Mouse (Mus musculus) neural tube, embryonic 11.5 days (tissue): ENCODE measurements around the gene Flywch2. TPM values are rescaled to one million over a fixed set of nuclear protein-coding genes. Genes with fewer than 3 reads are reported as not detected.

ENCODE experiments used
- ATAC-seq: fragments of 200-750 bp; cut with Nextera tagmentation; 2 replicates; pipeline ENCODE4 v1.8.0; 2017; ENCODE audit warnings: moderate number of reproducible peaks, mild to moderate bottlenecking, moderate TSS enrichment, moderate library complexity; ENCODE audit not compliant: insufficient read depth, low FRiP score, low TSS enrichment
- DNase-seq: peaks from one replicate; pipeline ENCODE4 v3.0.0-alpha.2; 2015; ENCODE audit warnings: low spot score
- H3K27ac ChIP-seq: fragments of 300-500 bp; sonication (generic); 2 replicates; pipeline ENCODE4 v1.5.1; 2014; ENCODE audit warnings: low read depth, mild to moderate bottlenecking, low read length
- H3K27me3 ChIP-seq: fragments of 300-500 bp; sonication (generic); 2 replicates; pipeline ENCODE4 v1.6.1; 2014; ENCODE audit warnings: mild to moderate bottlenecking, low read length, mixed read lengths; ENCODE audit not compliant: control insufficient read depth, insufficient read depth
- H3K36me3 ChIP-seq: fragments of 300-500 bp; sonication (generic); 2 replicates; pipeline ENCODE4 v1.6.1; 2014; ENCODE audit warnings: mild to moderate bottlenecking, low read length, moderate library complexity, mixed read lengths; ENCODE audit not compliant: control insufficient read depth, insufficient read depth
- H3K4me1 ChIP-seq: fragments of 300-500 bp; sonication (generic); 2 replicates; pipeline ENCODE4 v1.6.1; 2014; ENCODE audit warnings: low read length, mixed read lengths; ENCODE audit not compliant: control insufficient read depth, insufficient read depth
- H3K4me2 ChIP-seq: fragments of 300-500 bp; sonication (generic); 2 replicates; pipeline ENCODE4 v1.6.1; 2014; ENCODE audit warnings: low read depth, mild to moderate bottlenecking, moderate library complexity
- H3K4me3 ChIP-seq: fragments of 300-500 bp; sonication (generic); 2 replicates; pipeline ENCODE4 v1.5.1; 2014; ENCODE audit warnings: low read depth, low read length
- H3K9ac ChIP-seq: fragments of 300-500 bp; sonication (generic); 2 replicates; pipeline ENCODE4 v1.6.1; 2014; ENCODE audit warnings: mild to moderate bottlenecking, low read length
- H3K9me3 ChIP-seq: fragments of 300-500 bp; sonication (generic); 2 replicates; pipeline ENCODE4 v1.6.1; 2016; ENCODE audit warnings: low read length; ENCODE audit not compliant: control insufficient read depth
- WGBS: fragments of 180-500 bp; shearing (Covaris S2); extraction: QIAGEN DNeasy Blood & Tissue Kit; methylation state at CpG from one replicate; pipeline ENCODE4 v1.1.7; 2014; 5-methylcytosine and 5-hydroxymethylcytosine counted together
- microRNA-seq: library from miRNA; unstranded; fragments of <30 nt; microRNA quantifications from one replicate; pipeline ENCODE4, GENCODE M21; 2016
- polyA plus RNA-seq: library from polyadenylated mRNA; unstranded; fragments of >200 nt; fragmentation: Nextera tagmentation; extraction: Ambion mirVana; gene quantifications from 2 replicates; pipeline ENCODE4 v1.2.1, GENCODE M21; 2014

The Flywch2 gene
- polyA plus RNA-seq, 1 experiment from 2014 or later: 29.1 TPM

GRCm38 (mm10) chr17:23737493-23738445 is 48.1 kb downstream of the Flywch2 start:
- ATAC-seq: no peak
- Histone ChIP-seq H3K4me1 (peaks cover 12% of the 10 kb centered on the region), H3K27ac (no peak overlapping the region), H3K27me3 (peaks cover 29% of the 10 kb centered on the region), H3K36me3 (no peaks in the 10 kb centered on the region; the same call in 1 of the 2 replicates), H3K4me2 (peak overlapping the region; percentile 87), H3K9me3 (no peaks in the 10 kb centered on the region), H3K9ac (no peak overlapping the region), H3K4me3 (no peak overlapping the region)
- no peak for DNase-seq
- WGBS: 60% methylated on average over 15 of the region's 15 CpGs

DNA sequence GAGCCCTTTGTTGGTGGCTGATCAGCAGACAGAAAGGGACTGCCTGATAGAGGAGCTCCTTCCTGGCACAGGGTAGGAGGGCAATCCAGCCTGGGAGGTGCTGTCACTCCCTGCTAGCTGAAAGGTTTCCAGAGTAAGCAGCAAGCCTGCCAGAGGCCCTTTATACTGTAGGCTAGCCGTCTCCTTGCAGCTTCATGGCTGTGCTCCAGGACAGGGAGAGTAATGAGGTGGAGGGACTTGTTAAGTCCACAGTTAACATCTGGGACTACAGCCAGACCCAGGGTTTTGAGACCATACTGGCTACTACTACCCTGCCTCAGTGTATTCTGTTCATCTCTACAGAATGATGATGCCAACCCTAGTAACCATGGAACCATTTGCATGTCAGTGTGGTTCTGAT is 51.5 kb downstream of the Flywch2 start:
- H3K27me3 ChIP-seq: peaks cover 6% of the 10 kb centered on the region; the same call in 1 of the 2 replicates
- H3K27ac ChIP-seq: no peak overlapping the region
- no peak overlapping the region for H3K9ac ChIP-seq
- no peak overlapping the region for H3K4me3 ChIP-seq
- ATAC-seq (no peak), DNase-seq (no peak)
- WGBS: 88% methylated on average over 1 of the region's 1 CpGs
- no peak overlapping the region for H3K4me2 ChIP-seq
- no peaks in the 10 kb centered on the region; the same call in 1 of the 2 replicates for H3K36me3 ChIP-seq
- peaks cover 6% of the 10 kb centered on the region for H3K4me1 ChIP-seq
- no peaks in the 10 kb centered on the region for H3K9me3 ChIP-seq

DNA sequence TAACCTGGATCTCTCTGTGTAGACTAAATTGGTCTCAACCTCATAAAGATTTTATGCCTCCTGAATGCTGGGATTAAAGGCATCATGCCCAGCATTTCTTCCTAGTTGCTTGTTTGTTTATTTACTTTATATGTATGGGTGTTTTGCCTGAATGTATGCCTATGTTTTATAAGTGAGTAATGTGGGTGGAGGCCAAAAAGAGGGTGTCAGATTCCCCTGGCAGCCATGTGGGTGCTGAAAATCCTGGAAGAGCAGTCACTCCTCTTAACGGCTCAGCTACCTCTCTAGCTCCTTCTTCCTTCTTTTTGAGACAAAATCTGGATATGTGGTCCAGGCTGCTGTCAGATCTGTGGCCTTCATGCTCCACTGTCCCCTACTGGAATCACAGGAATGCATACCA is 55.4 kb downstream of the Flywch2 start:
- ATAC-seq (no peak), DNase-seq (no peak)
- H3K9me3 ChIP-seq: no peaks in the 10 kb centered on the region

More for the DNA sequence above, 55.4 kb downstream of the Flywch2 start:
- Histone ChIP-seq H3K4me1 (peaks cover 2% of the 10 kb centered on the region; the same call in 1 of the 2 replicates), H3K4me2 (no peak overlapping the region), H3K27ac (no peak overlapping the region), H3K9ac (no peak overlapping the region), H3K36me3 (no peaks in the 10 kb centered on the region; the same call in 1 of the 2 replicates), H3K4me3 (no peak overlapping the region), H3K27me3 (no peaks in the 10 kb centered on the region)
- 79% methylated on average over 1 of the region's 1 CpGs for WGBS

Small RNA genes within 50 kb of the gene (microRNA-seq; reads per million reads assigned to microRNA genes)
- 1.3 reads per million for gene Mir5125

Other genes starting within 250 kb of the Flywch2 start
- gene Zfp213, start 221.8 kb downstream of the Flywch2 start, polyA plus RNA-seq: 23.4 and 24.3 TPM in 2 replicates
- 19.7 and 20.3 TPM in 2 replicates for gene Zfp13, start 186.6 kb downstream of the Flywch2 start, polyA plus RNA-seq
- gene Zscan10, start 185.2 kb downstream of the Flywch2 start, polyA plus RNA-seq: 0.91 TPM in 1 of 2 replicates, not detected in the other
- 0.85 and 0.94 TPM in 2 replicates for gene Mmp25, start 140.8 kb downstream of the Flywch2 start, polyA plus RNA-seq
- 0.54 TPM in 1 of 2 replicates, not detected in the other for gene Bicdl2, start 125.6 kb downstream of the Flywch2 start, polyA plus RNA-seq
- gene Hcfc1r1, start 112.5 kb downstream of the Flywch2 start, polyA plus RNA-seq: 52.5 and 60.1 TPM in 2 replicates
- gene Thoc6, start 112.2 kb downstream of the Flywch2 start, polyA plus RNA-seq: 57.8 and 62.4 TPM in 2 replicates
- 2.3 and 3.6 TPM in 2 replicates for gene Tnfrsf12a, start 108.6 kb downstream of the Flywch2 start, polyA plus RNA-seq
- gene Cldn6, start 106.8 kb downstream of the Flywch2 start, polyA plus RNA-seq: 8.7 and 11.1 TPM in 2 replicates
- 1.3 and 1.9 TPM in 2 replicates for gene Cldn9, start 102.1 kb downstream of the Flywch2 start, polyA plus RNA-seq
- gene 1520401A03Rik, start 63.3 kb downstream of the Flywch2 start, polyA plus RNA-seq: 0.25 and 0.58 TPM in 2 replicates
- gene Pkmyt1, start 59.7 kb downstream of the Flywch2 start, polyA plus RNA-seq: 37.2 and 44.5 TPM in 2 replicates
- 31.4 and 37.1 TPM in 2 replicates for gene Paqr4, start 45.2 kb downstream of the Flywch2 start, polyA plus RNA-seq
- 6.8 and 7.8 TPM in 2 replicates for gene Kremen2, start 40.2 kb downstream of the Flywch2 start, polyA plus RNA-seq
- 173 and 197 TPM in 2 replicates for gene Flywch1, start 14.5 kb downstream of the Flywch2 start, polyA plus RNA-seq
- gene Srrm2, start 4.5 kb upstream of the Flywch2 start, polyA plus RNA-seq: 399 and 408 TPM in 2 replicates
- 1,025 and 1,061 TPM in 2 replicates for gene Elob, start 43.1 kb upstream of the Flywch2 start, polyA plus RNA-seq
- gene Prss33, start 50.0 kb upstream of the Flywch2 start, polyA plus RNA-seq: 0.18 TPM in 1 of 2 replicates, not detected in the other
- not detected in 2 replicates for gene Prss32, start 57.8 kb upstream of the Flywch2 start, polyA plus RNA-seq
- 1.3 and 1.8 TPM in 2 replicates for gene Prss41, start 58.1 kb upstream of the Flywch2 start, polyA plus RNA-seq
- gene Prss21, start 82.0 kb upstream of the Flywch2 start, polyA plus RNA-seq: not detected in 2 replicates
- not detected in 2 replicates for gene Dcpp1, start 94.8 kb upstream of the Flywch2 start, polyA plus RNA-seq
- not detected in 2 replicates for gene Dcpp2, start 94.8 kb upstream of the Flywch2 start, polyA plus RNA-seq
- gene Dcpp3, start 131.4 kb upstream of the Flywch2 start, polyA plus RNA-seq: not detected in 2 replicates
- gene Sbp, start 155.6 kb upstream of the Flywch2 start, polyA plus RNA-seq: not detected in 2 replicates
- gene Sbpl, start 169.2 kb upstream of the Flywch2 start, polyA plus RNA-seq: not detected in 2 replicates
- not detected in 2 replicates for gene Prss30, start 194.5 kb upstream of the Flywch2 start, polyA plus RNA-seq
- 0.17 TPM in 1 of 2 replicates, not detected in the other for gene Prss22, start 212.0 kb upstream of the Flywch2 start, polyA plus RNA-seq